Mouse (Mus musculus): ENCODE measurements at regions not wholly inside any gene's neighbourhood (a gene's known extent, or its start where the extent isn't known, plus 50 kb on each side); places are given as distances from the start of the nearest gene placed in this dataset.
"Not testable (repeated sequence)": the region's sequence is repeated elsewhere in the genome, so short reads cannot be mapped to it uniquely, and the experiment has no call there.

DNA sequence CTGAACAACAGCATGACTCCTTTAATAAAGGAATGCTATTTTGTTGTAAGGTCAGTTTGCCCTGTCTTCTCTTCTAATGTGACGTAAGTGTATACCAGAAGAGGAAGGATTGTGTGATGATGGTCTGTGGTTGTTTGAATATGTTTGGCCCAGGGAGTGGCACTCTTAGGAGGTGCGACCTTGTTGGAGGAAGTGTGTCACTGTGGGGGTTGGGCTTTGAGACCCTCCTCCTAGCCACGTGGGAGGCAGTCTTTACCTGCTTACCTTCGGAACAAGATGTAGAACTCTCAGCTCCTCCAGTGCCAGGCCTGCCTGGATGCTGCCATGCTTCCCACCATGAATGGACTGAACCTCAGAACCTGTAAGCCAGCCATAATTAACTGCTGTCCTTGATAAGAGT, 78.9 kb upstream of the 1110032F04Rik start:
- no peak overlapping the region for H3K9ac ChIP-seq (replicated peaks; ENCODE audit: low read length, poor library complexity, severe bottlenecking)
- TF ChIP-seq CTCF (IDR thresholded peaks at IDR 0.05), result no peak
- H3K4me3 ChIP-seq (ENCODE audit: low read depth, low read length), result no peak overlapping the region
- no peaks in the 10 kb centered on the region; the same call in 1 of the 2 replicates for H3K4me1 ChIP-seq (ENCODE audit: insufficient read depth, low read length)
- H3K9me3 ChIP-seq (ENCODE audit: low read length), result no peaks in the 10 kb centered on the region
- ATAC-seq (ENCODE audit: low FRiP score), result no peak
- 96% methylated on average over 4 of the region's 4 CpGs for WGBS
- no peaks in the 10 kb centered on the region for H3K27me3 ChIP-seq (ENCODE audit: insufficient read depth, low read length)
- H3K36me3 ChIP-seq (ENCODE audit: insufficient read depth, low read length), result no peaks in the 10 kb centered on the region
- DNase-seq (ENCODE audit: low spot score), result no peak
- no peak overlapping the region for H3K27ac ChIP-seq (ENCODE audit: low read depth, low read length)
- H3K4me2 ChIP-seq (ENCODE audit: low read depth, low read length, poor library complexity, severe bottlenecking), result no peak overlapping the region

- DNase-seq (ENCODE audit: low spot score) (no peak), ATAC-seq (ENCODE audit: low FRiP score) (no peak)
- 93% methylated on average over 4 of the region's 4 CpGs for WGBS
- H3K4me2 ChIP-seq (ENCODE audit: low read depth, low read length, poor library complexity, severe bottlenecking), result no peak overlapping the region
- no peak overlapping the region for H3K4me3 ChIP-seq (ENCODE audit: low read depth, low read length)
- H3K27ac ChIP-seq (ENCODE audit: low read depth, low read length), result no peak overlapping the region
- H3K36me3 ChIP-seq (ENCODE audit: insufficient read depth, low read length), result no peaks in the 10 kb centered on the region
- H3K27me3 ChIP-seq (ENCODE audit: insufficient read depth, low read length), result no peaks in the 10 kb centered on the region
- no peaks in the 10 kb centered on the region for H3K4me1 ChIP-seq (ENCODE audit: insufficient read depth, low read length)
- no peak overlapping the region for H3K9ac ChIP-seq (replicated peaks; ENCODE audit: low read length, poor library complexity, severe bottlenecking)
- TF ChIP-seq CTCF (IDR thresholded peaks at IDR 0.05), result no peak
- no peaks in the 10 kb centered on the region for H3K9me3 ChIP-seq (ENCODE audit: low read length)
These were observed 76.5 kb upstream of the 1110032F04Rik start for GRCm38 (mm10) chr3:68792883-68793282.

GRCm38 (mm10) chr3:68793923-68794322, 75.5 kb upstream of the 1110032F04Rik start:
- Histone ChIP-seq H3K4me2 (ENCODE audit: low read depth, low read length, poor library complexity, severe bottlenecking) (no peak overlapping the region), H3K4me3 (ENCODE audit: low read depth, low read length) (no peak overlapping the region), H3K4me1 (ENCODE audit: insufficient read depth, low read length) (no peaks in the 10 kb centered on the region), H3K9me3 (ENCODE audit: low read length) (no peaks in the 10 kb centered on the region), H3K27me3 (ENCODE audit: insufficient read depth, low read length) (no peaks in the 10 kb centered on the region), H3K36me3 (ENCODE audit: insufficient read depth, low read length) (no peaks in the 10 kb centered on the region), H3K9ac (replicated peaks; ENCODE audit: low read length, poor library complexity, severe bottlenecking) (no peak overlapping the region), H3K27ac (ENCODE audit: low read depth, low read length) (peak overlapping the region; percentile 63)
- DNase-seq (ENCODE audit: low spot score) (peak; percentile 69), ATAC-seq (ENCODE audit: low FRiP score) (peak; percentile 86)
- no peak for TF ChIP-seq CTCF (IDR thresholded peaks at IDR 0.05)
- 20% methylated on average over 2 of the region's 2 CpGs for WGBS

DNA sequence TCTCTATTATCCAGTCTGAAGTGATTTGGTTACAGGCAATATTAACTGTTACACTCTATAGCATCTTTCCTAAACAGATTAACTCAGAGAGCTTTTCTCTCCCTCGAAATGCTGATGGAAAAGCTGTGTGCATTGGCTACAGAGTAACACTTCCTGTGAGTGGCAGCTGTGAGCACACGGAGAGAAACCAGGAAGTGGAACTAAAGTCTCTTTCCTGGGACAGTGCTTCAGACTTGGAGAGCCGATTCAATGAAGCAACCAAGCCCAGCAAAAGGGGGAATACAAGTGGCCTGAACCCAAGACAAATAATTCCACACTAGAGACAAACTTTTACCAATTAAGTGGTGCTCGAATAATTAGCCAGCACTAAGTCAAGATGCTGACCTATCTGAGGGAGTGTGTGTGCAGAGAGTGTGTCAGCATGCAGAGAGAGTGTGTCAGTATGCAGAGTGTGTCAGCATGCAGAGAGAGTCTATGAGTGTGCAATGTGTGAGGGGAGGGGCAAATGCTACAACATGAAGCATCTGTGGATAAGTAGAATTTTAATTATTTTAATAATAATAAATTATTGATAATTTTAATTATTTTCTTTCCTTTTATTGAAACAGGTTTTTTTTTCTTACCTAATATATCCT, 74.9 kb upstream of the 1110032F04Rik start:
- DNase-seq (ENCODE audit: low spot score) (peak; percentile 46), ATAC-seq (ENCODE audit: low FRiP score) (peak; percentile 81)
- Histone ChIP-seq H3K4me3 (ENCODE audit: low read depth, low read length) (no peak overlapping the region), H3K27me3 (ENCODE audit: insufficient read depth, low read length) (no peaks in the 10 kb centered on the region), H3K27ac (ENCODE audit: low read depth, low read length) (peak overlapping the region; percentile 63), H3K4me1 (ENCODE audit: insufficient read depth, low read length) (no peaks in the 10 kb centered on the region), H3K36me3 (ENCODE audit: insufficient read depth, low read length) (no peaks in the 10 kb centered on the region), H3K9me3 (ENCODE audit: low read length) (no peaks in the 10 kb centered on the region), H3K9ac (replicated peaks; ENCODE audit: low read length, poor library complexity, severe bottlenecking) (no peak overlapping the region), H3K4me2 (ENCODE audit: low read depth, low read length, poor library complexity, severe bottlenecking) (no peak overlapping the region)
- WGBS, result 38% methylated on average over 4 of the region's 4 CpGs
- TF ChIP-seq CTCF (IDR thresholded peaks at IDR 0.05), result no peak

DNA sequence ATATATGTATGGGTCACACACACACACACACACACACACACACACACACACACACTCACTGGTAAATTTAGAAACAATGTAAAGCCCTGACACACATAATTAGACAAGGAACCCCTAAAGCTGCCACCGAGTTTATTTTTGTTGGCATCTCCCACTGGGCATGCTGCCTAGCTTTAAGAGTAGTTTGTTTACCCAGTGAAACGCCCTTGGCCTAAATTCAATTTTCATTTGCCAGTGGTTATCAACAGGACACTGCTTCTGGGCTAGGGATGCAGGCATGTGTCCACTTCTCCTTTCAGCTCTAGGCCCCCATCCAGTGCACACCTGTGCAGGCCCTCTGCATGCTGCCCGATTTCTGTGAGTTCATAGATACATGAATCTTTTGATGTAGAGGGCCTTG, 73.7 kb upstream of the 1110032F04Rik start:
- no peak for TF ChIP-seq CTCF (IDR thresholded peaks at IDR 0.05)
- DNase-seq (ENCODE audit: low spot score) (peak; percentile 11), ATAC-seq (ENCODE audit: low FRiP score) (no peak)
- 65% methylated on average over 3 of the region's 3 CpGs for WGBS
- no peak overlapping the region for H3K27ac ChIP-seq (ENCODE audit: low read depth, low read length)
- H3K9me3 ChIP-seq (ENCODE audit: low read length), result no peaks in the 10 kb centered on the region
- H3K4me2 ChIP-seq (ENCODE audit: low read depth, low read length, poor library complexity, severe bottlenecking), result no peak overlapping the region
- H3K36me3 ChIP-seq (ENCODE audit: insufficient read depth, low read length), result no peaks in the 10 kb centered on the region
- H3K9ac ChIP-seq (replicated peaks; ENCODE audit: low read length, poor library complexity, severe bottlenecking), result no peak overlapping the region
- no peaks in the 10 kb centered on the region for H3K27me3 ChIP-seq (ENCODE audit: insufficient read depth, low read length)
- no peaks in the 10 kb centered on the region for H3K4me1 ChIP-seq (ENCODE audit: insufficient read depth, low read length)
- H3K4me3 ChIP-seq (ENCODE audit: low read depth, low read length), result no peak overlapping the region

- not testable (repeated sequence) for H3K4me2 ChIP-seq (ENCODE audit: low read depth, low read length, poor library complexity, severe bottlenecking); H3K4me3 ChIP-seq (ENCODE audit: low read depth, low read length); H3K9me3 ChIP-seq (ENCODE audit: low read length); H3K36me3 ChIP-seq (ENCODE audit: insufficient read depth, low read length); H3K27ac ChIP-seq (ENCODE audit: low read depth, low read length); H3K27me3 ChIP-seq (ENCODE audit: insufficient read depth, low read length); ATAC-seq (ENCODE audit: low FRiP score); DNase-seq (ENCODE audit: low spot score); H3K9ac ChIP-seq (replicated peaks; ENCODE audit: low read length, poor library complexity, severe bottlenecking); H3K4me1 ChIP-seq (ENCODE audit: insufficient read depth, low read length)
- 84% methylated on average over 8 of the region's 8 CpGs for WGBS
These were observed 71.0 kb upstream of the 1110032F04Rik start for GRCm38 (mm10) chr3:68798408-68798807.
